Mouse (Mus musculus) kidney, embryonic 15.5 days (tissue): Measurements from ENCODE around the gene Rps10. TPM values are rescaled to one million over a fixed set of nuclear protein-coding genes. Genes with fewer than 3 reads are reported as not detected.

Experiments used
- ATAC-seq: fragments of 200-750 bp; cut with Nextera tagmentation; replicated peaks from 2 replicates; pipeline ENCODE4 v1.8.0; 2017; ENCODE audit warnings: moderate TSS enrichment; ENCODE audit not compliant: low FRiP score
- H3K27ac ChIP-seq: fragments of 300-500 bp; sonication (generic); 2 replicates; pipeline ENCODE4 v1.5.1; 2015; ENCODE audit warnings: mild to moderate bottlenecking, inconsistent platforms
- H3K27me3 ChIP-seq: fragments of 300-500 bp; sonication (generic); 2 replicates; pipeline ENCODE4 v1.6.1; 2015; ENCODE audit warnings: inconsistent platforms
- H3K36me3 ChIP-seq: fragments of 300-500 bp; sonication (generic); 2 replicates; pipeline ENCODE4 v1.6.1; 2015; ENCODE audit warnings: inconsistent platforms
- H3K4me1 ChIP-seq: fragments of 300-500 bp; sonication (generic); 2 replicates; pipeline ENCODE4 v1.6.1; 2015; ENCODE audit warnings: inconsistent platforms
- H3K4me2 ChIP-seq: fragments of 300-500 bp; sonication (generic); 2 replicates; pipeline ENCODE4 v1.6.1; 2015; ENCODE audit warnings: moderate library complexity, mild to moderate bottlenecking, inconsistent platforms
- H3K4me3 ChIP-seq: fragments of 300-500 bp; sonication (generic); replicated peaks from 2 replicates; pipeline ENCODE4 v1.5.1; 2015; ENCODE audit warnings: mild to moderate bottlenecking, inconsistent platforms
- H3K9ac ChIP-seq: fragments of 300-500 bp; sonication (generic); 2 replicates; pipeline ENCODE4 v1.6.1; 2015; ENCODE audit warnings: mild to moderate bottlenecking, inconsistent platforms
- H3K9me3 ChIP-seq: fragments of 300-500 bp; sonication (generic); replicated peaks from 2 replicates; pipeline ENCODE4 v1.6.1; 2016; ENCODE audit warnings: inconsistent platforms
- WGBS: fragments of 180-500 bp; shearing (Covaris S2); methylation state at CpG from one replicate; pipeline ENCODE4 v1.1.7; 2015; ENCODE audit warnings: mixed read lengths; 5-methylcytosine and 5-hydroxymethylcytosine counted together
- polyA plus RNA-seq: library from polyadenylated mRNA; unstranded; fragments of >200 nt; fragmentation: Nextera tagmentation; extraction: Ambion mirVana; gene quantifications from 2 replicates; pipeline ENCODE4 v1.2.1, GENCODE M21; 2015

Rps10 gene
- polyA plus RNA-seq, 1 experiment from 2014 or later = 973 TPM

- Histone ChIP-seq H3K36me3 (0 out of 2 replicates have a peak, but pooled peaks cover 5% of the 10 kb centered on the region), H3K27ac (no peak overlapping the region), H3K4me1 (peaks cover 30% of the 10 kb centered on the region), H3K4me3 (no peak overlapping the region), H3K9ac (no peak overlapping the region), H3K4me2 (no peak overlapping the region), H3K9me3 (no peaks in the 10 kb centered on the region), H3K27me3 (no peaks in the 10 kb centered on the region)
- WGBS = 82% methylated on average over 21 of the region's 21 CpGs
- ATAC-seq = no peak
Observed at GRCm38 (mm10) chr17:27603522-27604234, 32.8 kb downstream of the Rps10 start.

- H3K27ac ChIP-seq = no peak overlapping the region
- H3K27me3 ChIP-seq = no peaks in the 10 kb centered on the region
- H3K4me1 ChIP-seq = peaks cover 36% of the 10 kb centered on the region
- no peak overlapping the region for H3K9ac ChIP-seq
- H3K4me2 ChIP-seq = no peak overlapping the region
- no peaks in the 10 kb centered on the region for H3K9me3 ChIP-seq
- WGBS = 88% methylated on average over 2 of the region's 2 CpGs
- no peak for ATAC-seq
- no peak overlapping the region for H3K4me3 ChIP-seq
- 0 out of 2 replicates have a peak, but pooled peaks cover 1% of the 10 kb centered on the region for H3K36me3 ChIP-seq
Observed at GRCm38 (mm10) chr17:27603036-27603435, 33.4 kb downstream of the Rps10 start.

GRCm38 (mm10) chr17:27600869-27601268 lies 35.6 kb downstream of the Rps10 start:
- no peak for ATAC-seq
- WGBS = 72% methylated on average over 5 of the region's 5 CpGs
- Histone ChIP-seq H3K9me3 (no peaks in the 10 kb centered on the region), H3K9ac (no peak overlapping the region), H3K4me2 (no peak overlapping the region), H3K4me1 (peaks cover 51% of the 10 kb centered on the region), H3K27ac (no peak overlapping the region), H3K4me3 (no peak overlapping the region), H3K36me3 (peaks cover 10% of the 10 kb centered on the region), H3K27me3 (no peaks in the 10 kb centered on the region)

- Histone ChIP-seq H3K9ac (no peak overlapping the region), H3K27ac (no peak overlapping the region), H3K9me3 (no peaks in the 10 kb centered on the region), H3K27me3 (no peaks in the 10 kb centered on the region), H3K4me1 (peaks cover 57% of the 10 kb centered on the region), H3K4me2 (no peak overlapping the region), H3K4me3 (no peak overlapping the region), H3K36me3 (peaks cover 15% of the 10 kb centered on the region)
- 79% methylated on average over 3 of the region's 3 CpGs for WGBS
- no peak for ATAC-seq
Observed at GRCm38 (mm10) chr17:27600286-27600685, 36.2 kb downstream of the Rps10 start.

GRCm38 (mm10) chr17:27596376-27597190 lies 39.9 kb downstream of the Rps10 start:
- Histone ChIP-seq H3K9ac (no peak overlapping the region), H3K4me3 (no peak overlapping the region), H3K27me3 (no peaks in the 10 kb centered on the region), H3K9me3 (no peaks in the 10 kb centered on the region), H3K4me2 (no peak overlapping the region), H3K36me3 (peaks cover 50% of the 10 kb centered on the region), H3K27ac (peak overlapping the region; percentile 30), H3K4me1 (peaks cover 36% of the 10 kb centered on the region)
- peak; percentile 54 for ATAC-seq
- WGBS = 58% methylated on average over 21 of the region's 21 CpGs

- peak overlapping the region; percentile 30; the same call in 1 of the 2 replicates for H3K27ac ChIP-seq
- no peaks in the 10 kb centered on the region for H3K9me3 ChIP-seq
- no peak overlapping the region for H3K9ac ChIP-seq
- no peak overlapping the region for H3K4me3 ChIP-seq
- ATAC-seq = no peak
- no peaks in the 10 kb centered on the region for H3K27me3 ChIP-seq
- no peak overlapping the region for H3K4me2 ChIP-seq
- H3K36me3 ChIP-seq = peaks cover 54% of the 10 kb centered on the region
- peaks cover 28% of the 10 kb centered on the region for H3K4me1 ChIP-seq
- 68% methylated on average over 15 of the region's 15 CpGs for WGBS
Observed at GRCm38 (mm10) chr17:27595659-27596375, 40.7 kb downstream of the Rps10 start.

GRCm38 (mm10) chr17:27592565-27592910 lies 43.9 kb downstream of the Rps10 start:
- H3K27ac ChIP-seq = no peak overlapping the region
- ATAC-seq = no peak
- H3K4me3 ChIP-seq = no peak overlapping the region
- WGBS = 98% methylated on average over 7 of the region's 7 CpGs
- H3K9me3 ChIP-seq = no peaks in the 10 kb centered on the region
- H3K36me3 ChIP-seq = peaks cover 66% of the 10 kb centered on the region
- no peak overlapping the region for H3K4me2 ChIP-seq
- H3K4me1 ChIP-seq = peaks cover 31% of the 10 kb centered on the region
- no peaks in the 10 kb centered on the region for H3K27me3 ChIP-seq
- no peak overlapping the region for H3K9ac ChIP-seq

- H3K4me3 ChIP-seq = no peak overlapping the region
- H3K4me2 ChIP-seq = no peak overlapping the region
- H3K9ac ChIP-seq = no peak overlapping the region
- peaks cover 66% of the 10 kb centered on the region for H3K36me3 ChIP-seq
- no peak overlapping the region for H3K27ac ChIP-seq
- no peaks in the 10 kb centered on the region for H3K9me3 ChIP-seq
- 88% methylated on average over 12 of the region's 12 CpGs for WGBS
- H3K27me3 ChIP-seq = no peaks in the 10 kb centered on the region
- ATAC-seq = no peak
- peaks cover 29% of the 10 kb centered on the region for H3K4me1 ChIP-seq
Observed at GRCm38 (mm10) chr17:27591826-27592564, 44.5 kb downstream of the Rps10 start.

GRCm38 (mm10) chr17:27588231-27588630 lies 48.2 kb downstream of the Rps10 start:
- Histone ChIP-seq H3K9ac (no peak overlapping the region), H3K4me1 (peaks cover 20% of the 10 kb centered on the region), H3K4me3 (no peak overlapping the region), H3K27ac (0 out of 2 replicates have a peak overlapping the region, but pooled peaks have one; percentile 4), H3K27me3 (no peaks in the 10 kb centered on the region), H3K36me3 (peaks cover 57% of the 10 kb centered on the region), H3K9me3 (no peaks in the 10 kb centered on the region), H3K4me2 (no peak overlapping the region)
- WGBS = 78% methylated on average over 8 of the region's 8 CpGs
- ATAC-seq = no peak

- Histone ChIP-seq H3K27ac (no peak overlapping the region), H3K4me1 (peaks cover 20% of the 10 kb centered on the region), H3K4me3 (no peak overlapping the region), H3K36me3 (peaks cover 57% of the 10 kb centered on the region), H3K27me3 (no peaks in the 10 kb centered on the region), H3K9me3 (no peaks in the 10 kb centered on the region), H3K4me2 (no peak overlapping the region), H3K9ac (no peak overlapping the region)
- 79% methylated on average over 12 of the region's 12 CpGs for WGBS
- ATAC-seq = no peak
Observed at GRCm38 (mm10) chr17:27587252-27587651, 49.2 kb downstream of the Rps10 start.

GRCm38 (mm10) chr17:27586661-27587060 lies 49.8 kb downstream of the Rps10 start:
- Histone ChIP-seq H3K9ac (no peak overlapping the region), H3K36me3 (peaks cover 57% of the 10 kb centered on the region), H3K27me3 (no peaks in the 10 kb centered on the region), H3K4me1 (peaks cover 20% of the 10 kb centered on the region), H3K4me2 (no peak overlapping the region), H3K27ac (no peak overlapping the region), H3K4me3 (no peak overlapping the region), H3K9me3 (no peaks in the 10 kb centered on the region)
- 52% methylated on average over 9 of the region's 9 CpGs for WGBS
- no peak for ATAC-seq
